Mouse (Mus musculus) cerebellum, postnatal 4 days (tissue): ENCODE results near the gene Asic4.
A peak's percentile ranks its signal among the peaks of the same experiment; 100 is the strongest.

ENCODE experiments used
- DNase-seq, 2 experiments: peaks; one replicate each; pipeline ENCODE4 v3.0.0; 2022; ENCODE audit warnings: low spot score in 2 of 2, mixed read lengths in 1 of 2

The Asic4 gene

DNA sequence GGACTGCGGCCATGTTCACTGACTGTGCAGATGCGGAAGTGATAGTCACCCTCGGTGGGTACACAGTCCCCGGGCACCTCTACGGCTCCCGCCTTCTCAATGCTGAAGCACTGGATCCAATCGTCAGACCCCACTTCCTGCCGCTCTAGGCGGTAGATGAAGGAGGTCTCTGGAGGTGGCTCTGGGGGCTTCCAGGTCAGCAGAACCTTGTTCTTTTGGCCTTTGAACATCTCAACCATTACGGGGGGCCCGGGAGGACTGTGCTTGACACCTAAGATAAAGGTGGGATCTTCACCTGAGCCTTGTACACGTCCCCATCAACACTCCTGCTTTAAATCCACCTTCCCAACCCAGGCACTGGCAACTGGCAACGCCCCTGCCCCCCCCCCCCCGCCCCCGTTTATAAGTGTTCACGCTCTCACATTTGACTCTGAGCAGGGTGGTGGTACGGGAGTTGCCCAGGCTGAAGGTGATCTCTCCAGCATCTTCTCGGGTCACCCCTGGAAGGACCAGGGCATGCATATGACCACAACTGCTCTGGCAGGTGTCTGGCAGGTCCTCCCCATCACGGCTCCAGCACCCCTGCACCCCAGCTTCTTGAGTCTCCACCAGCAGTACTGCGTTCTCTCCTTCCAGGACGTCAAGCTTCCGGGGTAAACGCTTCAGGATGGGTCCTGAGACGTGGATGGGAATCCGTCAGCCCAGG is 52.9 kb downstream of the Asic4 start:
- DNase-seq, result no peak

GRCm38 (mm10) chr1:75503651-75503980 is 53.4 kb downstream of the Asic4 start:
- no peak for DNase-seq

DNA sequence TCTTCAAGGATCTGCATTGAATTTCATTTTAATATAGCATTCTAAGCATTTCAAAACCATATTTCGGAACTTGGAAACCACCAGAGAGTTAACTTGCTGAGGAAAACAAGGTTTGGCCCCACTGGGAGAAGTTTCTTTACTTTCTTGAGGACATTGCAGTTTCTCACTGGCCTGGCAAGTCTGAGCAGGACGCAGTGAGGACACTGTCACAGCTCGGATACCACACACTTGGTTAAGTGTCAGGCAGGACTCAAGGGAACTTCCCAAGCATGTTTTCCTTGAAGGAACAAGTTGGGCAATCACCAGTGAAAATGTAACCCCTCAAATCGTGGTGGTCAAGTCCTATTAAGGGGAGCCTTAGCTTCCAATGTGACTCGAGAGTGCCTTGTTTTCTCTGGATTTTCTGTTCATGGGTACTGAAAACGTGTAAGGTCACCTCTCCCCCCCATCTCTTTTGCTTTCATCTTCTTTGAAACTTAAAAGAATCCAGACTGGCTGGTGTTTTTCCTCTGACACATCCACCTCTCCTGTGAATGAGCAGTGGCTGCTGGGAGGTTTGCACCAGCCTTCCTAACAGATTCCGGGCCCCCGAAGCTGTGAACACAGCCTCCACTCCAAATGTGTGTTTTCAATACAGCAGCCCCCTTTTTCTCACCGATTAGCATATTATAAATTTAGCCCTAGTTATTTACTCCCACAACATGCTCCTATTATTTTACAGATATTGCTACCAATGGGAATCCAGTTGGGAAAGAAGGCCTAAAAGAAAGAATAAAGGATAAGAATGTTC is 54.2 kb downstream of the Asic4 start:
- no peak for DNase-seq

DNA sequence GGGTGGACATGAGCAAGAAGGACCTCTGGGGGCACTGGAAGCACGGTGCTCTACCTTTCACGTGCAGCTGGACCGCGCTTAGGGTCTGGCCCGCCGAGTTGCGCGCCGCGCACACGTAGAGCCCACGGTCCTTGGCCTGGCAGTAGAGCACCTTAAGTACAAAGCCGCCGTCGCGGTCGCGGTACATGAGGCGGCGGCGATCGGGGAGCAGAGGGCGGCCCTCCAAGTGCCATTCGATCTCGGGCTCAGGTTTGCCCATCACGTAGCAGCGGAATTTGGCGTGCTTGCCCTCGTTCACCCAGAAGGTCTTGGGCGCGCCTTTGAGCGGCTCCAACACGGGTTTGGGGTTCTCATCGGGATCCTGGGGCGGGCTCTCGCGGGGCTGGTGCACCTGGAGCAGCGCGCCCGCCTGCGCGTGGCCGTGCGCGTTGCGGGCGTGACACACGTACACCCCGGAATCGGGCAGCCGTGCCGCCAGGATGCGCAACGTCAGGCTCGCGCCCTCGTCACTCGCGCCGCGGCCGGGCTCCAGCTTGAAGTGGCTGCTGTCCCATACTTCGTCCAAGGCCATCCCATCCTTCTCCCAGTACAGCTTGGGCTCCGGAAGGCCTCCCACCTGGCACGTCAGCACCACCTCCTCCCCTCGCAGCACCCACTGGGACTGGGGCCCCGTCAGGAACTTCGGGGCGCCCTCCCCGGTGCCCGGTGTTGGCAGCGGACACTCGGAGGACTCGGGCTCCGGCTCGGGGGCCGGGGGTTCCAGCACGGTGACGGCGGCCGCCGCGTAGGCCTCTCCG is 55.1 kb downstream of the Asic4 start:
- peak; percentile 60 to 74 for DNase-seq

- DNase-seq, result peak in 1 of 2 experiments; percentile 52
Measured at GRCm38 (mm10) chr1:75505956-75506831, 56.0 kb downstream of the Asic4 start, which contains the start of gene Obsl1. TSS of gene Obsl1 (minus strand) at chr1:75506452.

DNA sequence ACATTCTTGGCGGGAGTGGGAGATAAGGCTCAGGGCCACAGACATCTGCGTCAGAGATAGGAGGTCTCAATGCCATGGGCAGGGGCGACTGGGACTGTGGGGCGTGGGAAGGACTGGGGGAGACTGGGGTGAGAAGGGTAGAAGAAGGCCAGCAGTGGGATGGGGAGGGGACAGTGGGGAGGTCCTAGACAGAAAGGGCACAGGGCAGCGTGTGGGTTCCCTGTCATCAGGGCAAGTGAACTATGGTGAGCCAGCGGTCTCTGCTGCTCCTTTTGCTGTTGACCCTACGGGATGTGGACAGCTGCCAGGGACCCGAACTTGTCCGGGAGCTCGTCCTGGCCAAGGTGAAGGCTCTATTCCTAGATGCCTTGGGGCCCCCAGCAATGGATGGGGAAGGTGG is 56.8 kb downstream of the Asic4 start, which contains the start of gene Inha:
Inha (plus strand) TSS at position 72 of the 400 bp plus-strand sequence.
- DNase-seq, result no peak

DNA sequence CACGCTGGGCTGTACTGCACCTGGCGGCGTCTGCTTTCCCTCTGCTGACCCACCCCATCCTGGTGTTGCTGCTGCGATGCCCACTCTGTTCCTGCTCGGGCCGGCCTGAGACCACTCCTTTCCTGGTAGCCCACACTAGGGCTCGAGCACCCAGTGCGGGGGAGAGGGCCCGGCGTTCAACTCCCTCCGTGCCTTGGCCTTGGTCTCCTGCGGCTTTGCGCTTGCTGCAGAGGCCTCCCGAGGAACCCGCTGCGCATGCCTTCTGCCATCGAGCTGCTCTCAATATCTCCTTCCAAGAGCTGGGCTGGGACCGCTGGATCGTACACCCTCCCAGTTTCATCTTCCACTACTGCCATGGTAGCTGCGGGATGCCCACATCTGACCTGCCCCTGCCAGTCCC is 59.4 kb downstream of the Asic4 start:
- DNase-seq, result no peak

DNA sequence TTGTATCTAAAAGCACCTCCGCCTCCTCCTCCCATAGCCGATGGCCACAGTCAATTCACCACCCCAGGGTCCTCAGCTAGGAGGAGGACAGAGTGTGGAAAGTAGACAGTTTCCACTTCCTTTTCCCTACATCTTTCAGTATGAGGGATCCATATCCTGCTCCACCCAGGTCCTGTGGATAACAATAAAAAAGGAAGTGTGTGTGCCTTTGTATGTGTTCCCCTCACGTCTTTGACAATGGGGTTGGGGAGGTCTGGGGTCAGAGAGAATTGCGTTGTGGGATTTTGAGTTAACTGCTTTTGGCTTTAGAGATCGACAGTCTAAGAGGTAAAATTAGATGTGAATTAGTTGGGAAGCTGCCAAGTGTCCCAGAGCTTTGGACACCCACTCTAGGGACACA is 59.9 kb downstream of the Asic4 start:
- DNase-seq, result no peak

DNA sequence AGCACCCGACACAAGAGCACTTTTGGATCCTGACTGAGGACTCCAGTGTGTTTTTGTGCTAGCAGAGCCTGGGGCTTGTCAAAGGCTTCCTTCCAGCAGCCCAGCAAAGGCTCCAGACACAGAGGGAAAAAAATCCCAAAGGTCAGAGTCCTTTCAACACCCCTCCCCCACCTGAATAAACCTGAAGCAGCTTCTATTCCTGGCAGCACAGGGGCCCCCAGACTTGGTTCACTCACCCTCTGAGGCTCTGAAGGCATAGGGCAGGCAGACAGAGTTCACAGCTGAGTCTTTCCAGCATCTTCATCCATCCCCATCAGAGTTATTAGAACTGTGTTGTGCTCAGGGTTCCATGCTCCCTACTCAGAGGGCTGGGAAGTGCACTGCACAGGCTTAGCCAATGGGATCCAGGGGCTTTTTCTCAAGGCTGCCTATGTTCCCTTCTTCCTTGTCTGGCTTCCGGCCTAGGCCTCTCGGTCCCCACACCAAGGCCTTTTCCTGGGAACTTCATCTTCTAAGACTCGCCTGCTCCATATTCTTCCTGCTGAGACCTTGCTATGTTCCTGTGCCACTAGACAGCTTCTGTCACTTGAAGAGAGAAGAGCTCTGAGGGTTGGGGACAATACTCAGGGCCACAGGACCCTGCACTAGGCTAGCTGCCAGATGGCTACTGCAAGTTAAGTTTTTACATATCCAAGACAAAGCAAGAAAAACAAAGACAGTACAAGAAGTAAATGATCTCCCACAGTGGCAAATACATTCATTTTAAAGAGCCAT is 61.4 kb downstream of the Asic4 start:
- DNase-seq, result no peak

DNA sequence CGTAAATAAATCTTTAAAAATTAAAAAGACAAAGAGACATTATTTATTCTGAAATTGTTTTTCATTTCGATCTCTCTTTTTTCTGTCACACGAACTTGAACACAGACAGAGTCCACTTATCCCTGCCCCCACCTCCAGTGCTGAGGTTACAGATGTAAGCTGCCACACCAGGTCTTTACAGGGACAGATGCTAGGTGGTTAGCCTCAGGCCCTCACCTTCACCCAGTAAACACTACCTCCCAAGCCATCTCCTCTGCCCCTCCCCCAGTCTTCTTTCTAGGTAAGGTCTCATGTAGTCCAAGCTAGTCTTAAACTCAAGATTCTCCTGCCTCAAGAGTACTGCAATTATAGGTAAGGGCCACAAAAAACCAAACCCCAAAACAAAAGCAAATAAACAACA is 62.3 kb downstream of the Asic4 start:
- no peak for DNase-seq

DNA sequence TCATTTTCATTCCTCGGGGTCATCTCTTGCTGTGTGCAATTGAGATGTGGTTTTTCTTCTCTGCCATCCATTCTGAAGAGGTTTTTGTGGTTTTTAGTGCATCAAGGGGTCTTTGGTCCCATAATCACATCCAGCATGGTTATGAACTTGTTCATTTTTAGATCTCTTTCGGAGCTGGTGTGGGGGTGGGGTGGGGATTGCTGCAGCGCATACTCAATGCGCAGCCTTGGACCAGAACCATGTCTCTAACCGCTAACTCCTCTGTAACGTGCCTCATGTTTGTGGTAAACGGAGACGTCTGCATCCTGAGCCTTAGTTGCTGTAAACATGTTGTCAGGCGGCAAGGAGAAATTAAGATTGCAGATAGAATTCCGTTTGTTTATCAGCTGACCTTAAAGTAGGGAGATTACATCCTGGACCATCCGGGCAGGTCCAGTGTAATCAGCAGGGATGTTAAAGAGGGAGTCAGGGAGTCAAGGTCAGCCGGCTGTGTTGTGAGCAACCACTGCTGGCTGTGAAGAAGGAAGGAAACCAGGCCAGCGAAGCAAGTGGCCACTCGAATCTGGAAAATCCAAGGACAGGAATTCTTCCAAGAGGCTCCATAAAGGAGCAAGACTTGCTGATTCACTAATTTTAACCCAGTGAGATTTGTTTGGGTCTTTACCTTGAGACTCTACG is 66.6 kb downstream of the Asic4 start:
- no peak for DNase-seq

GRCm38 (mm10) chr1:75517984-75518383 is 67.7 kb downstream of the Asic4 start:
- DNase-seq, result no peak

GRCm38 (mm10) chr1:75518427-75518826 is 68.2 kb downstream of the Asic4 start:
- DNase-seq, result no peak

GRCm38 (mm10) chr1:75519576-75519975 is 69.3 kb downstream of the Asic4 start:
- DNase-seq, result no peak

DNA sequence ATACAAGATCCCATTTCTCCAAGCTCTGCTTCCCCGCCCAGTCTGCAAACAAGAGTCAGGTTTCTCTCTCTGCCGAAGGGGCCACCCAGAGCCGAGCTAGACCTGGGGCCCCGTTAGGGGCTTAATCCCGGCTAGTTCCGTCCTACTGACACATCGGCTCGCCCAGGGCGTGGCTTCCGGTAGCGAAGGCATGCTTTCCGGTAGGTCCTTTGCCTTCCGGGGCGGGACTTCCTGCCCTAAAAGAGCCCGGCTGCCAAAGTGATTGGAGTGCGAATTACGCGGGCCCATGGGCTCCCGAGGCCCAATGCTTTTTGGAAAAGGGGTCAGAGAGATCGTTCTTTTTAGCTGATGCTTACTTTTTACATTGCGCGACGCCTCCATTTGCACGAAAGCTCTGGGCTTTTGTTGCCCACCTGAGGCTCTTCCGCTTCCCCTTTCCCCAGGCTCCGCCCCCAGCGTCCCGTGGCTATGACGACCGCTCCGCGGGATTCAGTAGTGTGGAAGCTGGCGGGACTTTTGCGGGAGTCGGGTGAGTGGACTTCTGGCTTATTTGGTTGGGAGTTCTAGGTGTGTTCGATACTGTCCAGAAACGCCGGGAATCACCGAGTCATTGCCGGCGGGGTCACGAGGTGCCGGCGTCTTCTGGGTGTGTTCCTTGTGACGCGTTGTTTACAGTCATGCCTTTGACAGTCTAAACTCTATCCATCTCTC is 71.2 kb downstream of the Asic4 start, which contains the start of gene Stk11ip:
Stk11ip (plus strand) TSS at position 209 of the 711 bp plus-strand sequence.
- DNase-seq, result peak; percentile 74 to 83
